Mouse (Mus musculus): ENCODE measurements around the gene Olfr774.
"Not testable (repeated sequence)": the region's sequence is repeated elsewhere in the genome, so short reads cannot be mapped to it uniquely, and the experiment has no call there.

Olfr774 gene

GRCm38 (mm10) chr10:129235904-129236303, at the start of gene Olfr774:
TSS of gene Olfr774 (plus strand) at chr10:129236204.
- no peak for DNase-seq (ENCODE audit: low read depth, low spot score)

- not testable (repeated sequence) for DNase-seq (ENCODE audit: low read depth, low spot score)
Measured at GRCm38 (mm10) chr10:129187319-129187718, 48.7 kb upstream of the Olfr774 start, which contains the start of gene Olfr773. TSS of gene Olfr773 (minus strand) at chr10:129187419.

GRCm38 (mm10) chr10:129230737-129231136, 5.3 kb upstream of the Olfr774 start:
- DNase-seq (ENCODE audit: low read depth, low spot score) = no peak

GRCm38 (mm10) chr10:129248112-129248511, 12.1 kb downstream of the Olfr774 start, which contains the start of gene Olfr775:
TSS of gene Olfr775 (plus strand) at chr10:129248412.
- no peak for DNase-seq (ENCODE audit: low read depth, low spot score)

- DNase-seq (ENCODE audit: low read depth, low spot score) = no peak
Measured at GRCm38 (mm10) chr10:129258827-129259226, 22.8 kb downstream of the Olfr774 start, which contains the start of gene Olfr776. TSS of gene Olfr776 (plus strand) at chr10:129259127.

- DNase-seq (ENCODE audit: low read depth, low spot score) = no peak
Measured at GRCm38 (mm10) chr10:129271081-129271535, 35.1 kb downstream of the Olfr774 start, which contains the start of gene Olfr777. TSS of gene Olfr777 (minus strand) at chr10:129271485.
